Mouse (Mus musculus) heart, postnatal 0 days (tissue): ENCODE data around the gene Gm43951. TPM values are rescaled to one million over a fixed set of nuclear protein-coding genes. Genes with fewer than 3 reads are reported as not detected.
"Not testable (repeated sequence)": the region's sequence is repeated elsewhere in the genome, so short reads cannot be mapped to it uniquely, and the experiment has no call there.

Experiments used
- ATAC-seq: fragments of 200-750 bp; cut with Nextera tagmentation; 2 replicates; pipeline ENCODE4 v1.8.0; 2017; ENCODE audit warnings: low read depth, moderate number of reproducible peaks, moderate library complexity; ENCODE audit not compliant: insufficient read depth
- DNase-seq: peaks from one replicate; pipeline ENCODE4 v3.0.0-alpha.2; 2016; ENCODE audit warnings: low spot score
- H3K27ac ChIP-seq: fragments of 300-500 bp; sonication (generic); 2 replicates; pipeline ENCODE4 v1.5.1; 2014; ENCODE audit warnings: low read depth, mild to moderate bottlenecking
- H3K27me3 ChIP-seq: fragments of 300-500 bp; sonication (generic); 2 replicates; pipeline ENCODE4 v1.6.1; 2014; ENCODE audit warnings: low read length, mixed read lengths; ENCODE audit not compliant: control insufficient read depth, insufficient read depth
- H3K36me3 ChIP-seq: fragments of 300-500 bp; sonication (generic); replicated peaks from 2 replicates; pipeline ENCODE4 v1.6.1; 2014; ENCODE audit warnings: low read length, mixed read lengths; ENCODE audit not compliant: control insufficient read depth, insufficient read depth
- H3K4me1 ChIP-seq: fragments of 300-500 bp; sonication (generic); 2 replicates; pipeline ENCODE4 v1.6.1; 2014; ENCODE audit warnings: antibody characterized with exemption; ENCODE audit not compliant: control insufficient read depth, insufficient read depth
- H3K4me2 ChIP-seq: fragments of 300-500 bp; sonication (generic); 2 replicates; pipeline ENCODE4 v1.6.1; 2014; ENCODE audit warnings: low read depth, mild to moderate bottlenecking, low read length, moderate library complexity
- H3K4me3 ChIP-seq: fragments of 300-500 bp; sonication (generic); 2 replicates; pipeline ENCODE4 v1.5.1; 2014; ENCODE audit warnings: low read depth, low read length
- H3K9ac ChIP-seq: fragments of 300-500 bp; sonication (generic); replicated peaks from 2 replicates; pipeline ENCODE4 v1.6.1; 2014; ENCODE audit warnings: low read depth, low read length, mixed read lengths
- H3K9me3 ChIP-seq: fragments of 300-500 bp; sonication (generic); replicated peaks from 2 replicates; pipeline ENCODE4 v1.6.1; 2016; ENCODE audit warnings: low read length; ENCODE audit not compliant: control insufficient read depth
- CTCF ChIP-seq: IDR thresholded peaks from 2 replicates; pipeline ENCODE4 v1.5.1; 2016; ENCODE audit warnings: antibody characterized with exemption, control low read depth, low read depth
- EP300 ChIP-seq: IDR thresholded peaks from 2 replicates; pipeline ENCODE4 v1.6.1; 2016; ENCODE audit warnings: antibody characterized with exemption, low read depth
- WGBS: fragments of 180-500 bp; shearing (Covaris S2); extraction: QIAGEN DNeasy Blood & Tissue Kit; methylation state at CpG from one replicate; pipeline ENCODE4 v1.1.7; 2014; 5-methylcytosine and 5-hydroxymethylcytosine counted together
- polyA plus RNA-seq: library from polyadenylated mRNA; unstranded; fragments of >200 nt; fragmentation: Nextera tagmentation; extraction: Ambion mirVana; gene quantifications from 2 replicates; pipeline ENCODE4 v1.2.1, GENCODE M21; 2015
- total RNA-seq: library from RNA; depleted of rRNA; stranded (reverse); fragments of >200 nt; gene quantifications from 2 replicates; pipeline ENCODE4 v1.2.3, GENCODE M21; 2014; ENCODE audit warnings: low replicate concordance

Gene Gm43951
- total and polyA plus RNA-seq, 2 experiments from 2014 or later: 0.07 TPM; not detected in 1

DNA sequence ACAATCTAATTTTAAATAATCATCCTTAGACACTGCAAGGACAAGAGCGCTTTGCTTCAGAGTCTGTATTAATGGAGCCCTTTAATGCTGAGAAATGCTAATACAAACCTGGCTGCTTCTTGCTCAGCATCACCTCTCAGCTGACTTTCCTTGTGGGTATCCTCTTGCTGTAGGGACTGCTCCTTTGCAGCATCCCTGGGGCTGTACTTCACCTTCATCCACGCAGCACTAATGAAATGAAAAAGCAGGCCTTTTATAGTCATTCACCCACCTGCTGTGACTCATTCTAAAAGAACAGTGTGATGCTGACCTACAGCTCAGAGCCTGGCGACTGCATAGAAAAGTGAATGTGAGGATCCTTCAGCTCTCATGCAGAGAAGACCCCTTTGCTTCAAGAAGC, 30.1 kb downstream of the Gm43951 start:
- ATAC-seq: no peak

DNA sequence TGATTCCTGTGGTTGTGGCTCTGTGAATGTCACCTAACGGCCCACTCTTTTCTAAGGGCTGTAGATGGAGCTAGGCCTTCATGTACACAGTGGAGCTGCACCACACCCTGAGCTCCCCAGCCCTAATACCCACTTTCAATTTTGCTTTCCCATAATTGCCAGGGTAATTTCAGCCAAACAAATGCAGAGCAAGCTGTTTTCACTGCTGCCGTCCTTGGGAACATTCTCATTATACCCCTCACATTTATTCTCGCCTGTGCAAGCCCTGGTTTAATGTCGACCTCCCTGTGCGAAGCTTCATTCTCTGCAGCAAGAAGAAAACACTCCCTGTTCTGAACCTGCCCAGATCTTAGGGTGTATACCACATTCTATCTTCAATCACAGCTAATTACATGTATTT, 30.7 kb downstream of the Gm43951 start:
- no peak overlapping the region for H3K27ac ChIP-seq
- H3K27me3 ChIP-seq: no peaks in the 10 kb centered on the region
- TF ChIP-seq EP300 (no peak), CTCF (no peak)
- H3K36me3 ChIP-seq: peaks cover 60% of the 10 kb centered on the region
- H3K4me3 ChIP-seq: no peak overlapping the region
- ATAC-seq: no peak
- no peak overlapping the region for H3K9ac ChIP-seq
- DNase-seq: no peak
- H3K9me3 ChIP-seq: no peaks in the 10 kb centered on the region
- WGBS: 89% methylated on average over 5 of the region's 5 CpGs
- H3K4me1 ChIP-seq: no peaks in the 10 kb centered on the region
- H3K4me2 ChIP-seq: no peak overlapping the region

More for the DNA sequence above, 30.1 kb downstream of the Gm43951 start:
- 83% methylated on average over 3 of the region's 3 CpGs for WGBS
- Histone ChIP-seq H3K9me3 (no peaks in the 10 kb centered on the region), H3K4me2 (no peak overlapping the region), H3K4me1 (no peaks in the 10 kb centered on the region), H3K4me3 (no peak overlapping the region), H3K9ac (no peak overlapping the region), H3K27ac (no peak overlapping the region), H3K36me3 (peaks cover 63% of the 10 kb centered on the region), H3K27me3 (no peaks in the 10 kb centered on the region)
- TF ChIP-seq EP300 (no peak), CTCF (no peak)
- DNase-seq: no peak

DNA sequence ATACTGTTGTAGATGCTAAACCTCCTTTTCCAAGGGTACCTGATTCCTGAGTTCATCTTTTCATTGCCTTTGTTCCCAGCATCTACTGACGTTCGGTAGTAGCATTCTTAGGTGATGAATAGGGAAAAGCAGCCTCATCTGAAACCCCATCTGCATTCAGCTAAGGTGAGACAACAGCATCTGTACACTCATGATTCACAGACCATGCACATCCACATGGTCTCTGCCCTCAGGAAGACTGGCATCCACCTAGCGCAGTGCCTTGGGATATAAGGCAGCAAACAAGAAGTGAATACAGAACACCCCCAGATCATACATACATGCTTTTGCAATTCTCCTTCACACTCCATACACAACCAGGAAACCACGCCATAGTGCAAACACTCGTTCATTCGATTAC, 31.9 kb downstream of the Gm43951 start:
- no peaks in the 10 kb centered on the region for H3K9me3 ChIP-seq
- TF ChIP-seq EP300: no peak
- TF ChIP-seq CTCF: no peak
- DNase-seq: no peak
- H3K27me3 ChIP-seq: no peaks in the 10 kb centered on the region
- no peak overlapping the region for H3K9ac ChIP-seq
- peaks cover 62% of the 10 kb centered on the region for H3K36me3 ChIP-seq
- no peak overlapping the region for H3K4me3 ChIP-seq
- H3K27ac ChIP-seq: no peak overlapping the region
- H3K4me1 ChIP-seq: no peaks in the 10 kb centered on the region
- ATAC-seq: no peak
- WGBS: 93% methylated on average over 6 of the region's 6 CpGs
- H3K4me2 ChIP-seq: no peak overlapping the region

DNA sequence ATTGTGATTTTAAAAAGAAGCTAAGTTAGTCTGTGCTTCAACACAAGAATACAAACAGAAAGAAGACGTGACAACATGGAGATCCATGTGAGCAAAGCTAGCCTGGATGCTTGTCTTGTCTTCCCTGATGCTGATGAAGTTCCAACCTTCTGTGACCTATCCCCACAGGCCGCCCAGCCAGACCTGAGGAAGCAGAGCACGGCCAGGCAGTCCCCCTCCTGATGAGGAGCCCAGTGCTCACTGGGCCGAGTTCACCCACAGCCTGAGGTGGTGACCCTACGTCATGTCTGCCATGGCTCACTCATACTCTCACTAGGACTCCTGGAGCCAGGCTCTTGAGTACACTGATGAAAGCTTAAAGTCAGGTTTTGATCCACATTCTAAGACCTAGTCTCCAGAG, 33.1 kb downstream of the Gm43951 start:
- WGBS: 87% methylated on average over 5 of the region's 5 CpGs
- ATAC-seq (no peak), DNase-seq (no peak)
- H3K9me3 ChIP-seq: no peaks in the 10 kb centered on the region
- no peak overlapping the region for H3K9ac ChIP-seq
- H3K4me3 ChIP-seq: no peak overlapping the region
- no peak for TF ChIP-seq EP300
- no peak for TF ChIP-seq CTCF
- no peak overlapping the region for H3K27ac ChIP-seq
- no peaks in the 10 kb centered on the region for H3K27me3 ChIP-seq
- peaks cover 63% of the 10 kb centered on the region for H3K36me3 ChIP-seq
- H3K4me1 ChIP-seq: no peaks in the 10 kb centered on the region
- H3K4me2 ChIP-seq: no peak overlapping the region

DNA sequence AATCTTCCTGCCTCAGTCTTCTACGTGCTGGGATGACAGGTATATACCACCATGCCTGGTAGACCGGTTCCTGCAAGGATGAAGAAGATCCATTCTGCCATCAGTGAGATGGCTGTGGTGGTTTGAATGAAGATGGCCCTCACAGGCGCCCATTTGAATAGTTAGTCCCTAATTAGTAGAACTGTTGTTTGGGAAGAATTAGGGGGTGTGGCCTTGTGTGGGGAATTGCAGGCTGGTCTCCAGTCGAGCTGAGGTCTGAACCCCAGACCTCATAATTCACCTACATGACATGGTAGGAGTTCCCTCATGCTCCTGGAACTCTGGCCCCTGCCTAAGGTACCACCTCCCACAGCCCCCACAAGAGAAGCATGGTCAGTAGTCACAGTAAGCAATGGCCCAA, 34.7 kb downstream of the Gm43951 start:
- not testable (repeated sequence) for H3K4me1 ChIP-seq, H3K9ac ChIP-seq, H3K4me2 ChIP-seq, ATAC-seq, H3K27me3 ChIP-seq, DNase-seq, H3K4me3 ChIP-seq, H3K9me3 ChIP-seq, H3K27ac ChIP-seq
- peaks cover 56% of the 10 kb centered on the region for H3K36me3 ChIP-seq
- WGBS: 83% methylated on average over 4 of the region's 4 CpGs

DNA sequence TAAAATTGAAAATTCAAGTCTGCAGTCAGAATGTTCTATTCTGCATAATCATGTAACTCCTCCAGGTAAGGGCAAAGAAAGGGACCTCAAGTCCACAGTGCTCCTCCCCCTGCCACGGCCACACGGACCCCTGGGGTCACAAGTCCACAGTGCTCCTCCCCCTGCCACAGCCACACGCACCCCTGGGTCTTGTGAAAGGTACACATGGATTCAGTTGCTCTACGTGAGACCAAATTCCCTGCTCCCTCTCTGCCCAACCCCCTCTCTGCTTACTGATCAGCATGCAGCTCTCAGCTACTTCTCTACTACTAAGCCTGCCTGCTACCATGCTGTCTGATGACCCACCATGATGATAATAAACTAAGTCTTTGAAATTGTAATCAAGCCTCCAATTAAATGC, 36.8 kb downstream of the Gm43951 start:
- WGBS: 85% methylated on average over 4 of the region's 4 CpGs

More for the DNA sequence above, 36.8 kb downstream of the Gm43951 start:
- no peaks in the 10 kb centered on the region for H3K4me1 ChIP-seq
- H3K36me3 ChIP-seq: peaks cover 56% of the 10 kb centered on the region
- no peak for DNase-seq
- H3K9me3 ChIP-seq: no peaks in the 10 kb centered on the region
- TF ChIP-seq CTCF (no peak), EP300 (no peak)
- no peak for ATAC-seq
- H3K27ac ChIP-seq: no peak overlapping the region
- no peak overlapping the region for H3K9ac ChIP-seq
- no peak overlapping the region for H3K4me3 ChIP-seq
- H3K4me2 ChIP-seq: no peak overlapping the region
- no peaks in the 10 kb centered on the region for H3K27me3 ChIP-seq
